Mouse (Mus musculus) kidney, adult 2 months (tissue): ENCODE measurements at regions not wholly inside any gene's neighbourhood (a gene's known extent, or its start where the extent isn't known, plus 50 kb on each side); places are given as distances from the start of the nearest gene placed in this dataset.

Experiments used
- DNase-seq: peaks from one replicate; pipeline ENCODE4 v3.0.0; 2021
- H3K27ac ChIP-seq: fragments of 200-500 bp; 2 replicates; pipeline ENCODE4 v1.5.1; 2012; ENCODE audit warnings: low read depth, low read length, control low read depth, inconsistent platforms; ENCODE audit not compliant: insufficient read depth
- H3K27me3 ChIP-seq: fragments of 200-500 bp; replicated peaks from 2 replicates; pipeline ENCODE4 v1.6.1; 2012; ENCODE audit warnings: mild to moderate bottlenecking, moderate library complexity, low read length, inconsistent platforms; ENCODE audit not compliant: control insufficient read depth, insufficient read depth
- H3K36me3 ChIP-seq: fragments of 200-500 bp; 2 replicates; pipeline ENCODE4 v1.6.1; 2012; ENCODE audit warnings: mild to moderate bottlenecking, moderate library complexity, low read length, inconsistent platforms; ENCODE audit not compliant: control insufficient read depth, insufficient read depth
- H3K4me1 ChIP-seq: fragments of 200-500 bp; 2 replicates; pipeline ENCODE4 v1.6.1; 2011; ENCODE audit warnings: low read length; ENCODE audit not compliant: control insufficient read depth, insufficient read depth
- H3K4me3 ChIP-seq: fragments of 200-500 bp; 2 replicates; pipeline ENCODE4 v1.5.1; 2011; ENCODE audit warnings: mild to moderate bottlenecking, low read depth, low read length, control low read depth; ENCODE audit not compliant: insufficient read depth
- CTCF ChIP-seq: fragments of 200-500 bp; conservative IDR thresholded peaks from 2 replicates; pipeline ENCODE4 v1.5.1; 2011; ENCODE audit warnings: low read depth, mild to moderate bottlenecking, control low read depth, low read length, moderate library complexity, mixed read lengths; ENCODE audit not compliant: insufficient read depth, insufficient read length
- POLR2A ChIP-seq: fragments of 200-500 bp; IDR thresholded peaks from one replicate; pipeline ENCODE4 v1.6.1; 2011; ENCODE audit warnings: low read depth, low read length, control low read depth
- WGBS: fragments of 180-500 bp; shearing (Covaris S2); methylation state at CpG from one replicate; pipeline ENCODE4 v1.1.7; 2018; 5-methylcytosine and 5-hydroxymethylcytosine counted together

GRCm38 (mm10) chr1:26909926-26910665 is 222.8 kb upstream of the 4931408C20Rik start:
- TF ChIP-seq POLR2A (no peak), CTCF (no peak)
- Histone ChIP-seq H3K27me3 (no peaks in the 10 kb centered on the region), H3K27ac (no peak overlapping the region), H3K4me1 (no peaks in the 10 kb centered on the region), H3K4me3 (no peak overlapping the region), H3K36me3 (no peaks in the 10 kb centered on the region)
- DNase-seq: no peak
- 71% methylated on average over 3 of the region's 3 CpGs for WGBS

GRCm38 (mm10) chr1:26902306-26902705 is 215.0 kb upstream of the 4931408C20Rik start:
- TF ChIP-seq POLR2A (no peak), CTCF (no peak)
- WGBS: 87% methylated on average over 1 of the region's 1 CpGs
- no peaks in the 10 kb centered on the region for H3K4me1 ChIP-seq
- no peak for DNase-seq
- no peaks in the 10 kb centered on the region for H3K27me3 ChIP-seq
- H3K4me3 ChIP-seq: no peak overlapping the region
- no peaks in the 10 kb centered on the region for H3K36me3 ChIP-seq
- no peak overlapping the region for H3K27ac ChIP-seq

- H3K4me1 ChIP-seq: no peaks in the 10 kb centered on the region
- 75% methylated on average over 2 of the region's 2 CpGs for WGBS
- no peaks in the 10 kb centered on the region for H3K36me3 ChIP-seq
- no peaks in the 10 kb centered on the region for H3K27me3 ChIP-seq
- no peak overlapping the region for H3K4me3 ChIP-seq
- H3K27ac ChIP-seq: no peak overlapping the region
- TF ChIP-seq POLR2A: no peak
- TF ChIP-seq CTCF: no peak
- no peak for DNase-seq
Observed at GRCm38 (mm10) chr1:26857433-26857832, 170.2 kb upstream of the 4931408C20Rik start.

- DNase-seq: no peak
- no peaks in the 10 kb centered on the region for H3K4me1 ChIP-seq
- TF ChIP-seq POLR2A: no peak
- TF ChIP-seq CTCF: no peak
- H3K36me3 ChIP-seq: no peaks in the 10 kb centered on the region
- WGBS: 64% methylated on average over 2 of the region's 2 CpGs
- H3K27ac ChIP-seq: no peak overlapping the region
- H3K27me3 ChIP-seq: no peaks in the 10 kb centered on the region
- H3K4me3 ChIP-seq: no peak overlapping the region
Observed at GRCm38 (mm10) chr1:26853802-26854201, 166.5 kb upstream of the 4931408C20Rik start.

- Histone ChIP-seq H3K4me1 (no peaks in the 10 kb centered on the region), H3K4me3 (no peak overlapping the region), H3K27me3 (no peaks in the 10 kb centered on the region), H3K36me3 (no peaks in the 10 kb centered on the region), H3K27ac (no peak overlapping the region)
- WGBS: 60% methylated on average over 2 of the region's 2 CpGs
- DNase-seq: peak; percentile 18
- TF ChIP-seq CTCF (no peak), POLR2A (no peak)
Observed at GRCm38 (mm10) chr1:26809259-26809658, 122.0 kb upstream of the 4931408C20Rik start.

GRCm38 (mm10) chr1:26765076-26765475 is 77.8 kb upstream of the 4931408C20Rik start:
- H3K27ac ChIP-seq: no peak overlapping the region
- no peaks in the 10 kb centered on the region for H3K4me1 ChIP-seq
- 73% methylated on average over 6 of the region's 6 CpGs for WGBS
- H3K4me3 ChIP-seq: no peak overlapping the region
- no peak for TF ChIP-seq POLR2A
- TF ChIP-seq CTCF: no peak
- no peaks in the 10 kb centered on the region for H3K27me3 ChIP-seq
- no peak for DNase-seq
- no peaks in the 10 kb centered on the region for H3K36me3 ChIP-seq
